Mouse (Mus musculus) small intestine, adult 10 weeks (tissue): ENCODE results near the gene Epo. TPM values are rescaled to one million over a fixed set of nuclear protein-coding genes. Genes with fewer than 3 reads are reported as not detected.

ENCODE experiments used
- polyA plus RNA-seq: library from polyadenylated mRNA; stranded (reverse); fragments of 350-450 nt; fragmentation: Illumina TruSeq; extraction: RNeasy Lipid Tissue Mini Kit (QIAGEN cat#74804); gene quantifications from one replicate; pipeline ENCODE4 v1.2.3, GENCODE M21; 2014; ENCODE audit warnings: low replicate concordance

Epo gene
- polyA plus RNA-seq, result not detected

DNA sequence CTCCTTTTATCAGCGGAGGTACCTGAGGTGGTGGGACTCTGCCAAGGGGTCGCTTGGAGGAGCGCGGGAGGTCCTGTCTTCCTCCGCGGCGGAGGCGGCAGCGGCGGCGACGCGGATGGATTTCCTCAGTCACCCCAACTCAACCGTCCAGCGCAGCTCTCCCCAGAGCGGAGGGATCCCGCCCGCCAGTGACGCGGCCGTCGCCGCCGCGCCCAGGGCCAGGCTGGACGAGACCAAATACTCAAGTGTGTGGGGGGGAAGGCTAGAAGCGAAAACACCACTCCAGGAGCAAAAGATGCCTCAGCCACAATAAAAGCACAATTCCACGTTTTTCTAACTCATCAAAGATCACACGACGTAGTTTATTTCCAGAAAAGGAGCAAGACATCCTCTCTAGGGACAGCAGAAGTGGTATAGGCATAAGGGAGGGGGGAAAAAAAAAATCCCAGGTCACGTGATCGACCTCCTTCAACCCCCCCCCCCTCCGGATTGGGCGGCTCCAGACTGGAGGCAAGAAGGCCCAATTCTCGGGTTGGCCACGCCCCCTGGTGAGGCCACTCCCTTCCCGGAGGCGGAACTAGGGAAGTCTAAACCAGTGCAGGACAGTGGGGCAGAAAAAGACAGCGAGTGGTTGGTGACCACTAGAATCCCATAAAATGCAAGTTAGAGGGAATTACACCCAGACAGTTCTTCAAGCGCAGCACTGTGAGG lies at the start of gene Epo, which contains the start of gene Gnb2:
Gene Epo (minus strand): TSS at position 126 of the 711 bp plus-strand sequence.
Gene Gnb2 (minus strand): TSS at position 394 of the 711 bp plus-strand sequence.

DNA sequence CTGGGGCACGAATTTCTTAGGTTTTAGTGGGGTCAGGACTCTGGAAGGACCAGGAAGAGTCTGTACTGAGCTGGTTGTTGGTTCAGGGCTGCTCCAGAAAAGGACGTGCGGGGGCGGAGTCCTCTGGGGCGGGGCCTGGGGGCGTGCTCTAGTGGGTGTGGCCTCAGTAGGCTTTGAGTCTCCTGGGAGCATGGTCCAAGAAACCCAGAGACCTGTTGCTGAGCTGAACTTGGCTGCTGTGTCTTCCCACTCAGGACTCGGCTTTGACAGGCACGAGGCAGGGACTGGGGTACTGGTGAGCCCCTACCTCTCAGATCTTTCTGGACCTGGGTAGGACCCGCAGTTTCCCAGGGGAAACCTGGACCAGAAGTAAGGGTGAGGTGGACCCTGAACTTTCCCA lies 36.6 kb upstream of the Epo start, which contains the start of gene Tfr2:
Gene Tfr2 (plus strand): TSS at position 176 of the 400 bp plus-strand sequence.

DNA sequence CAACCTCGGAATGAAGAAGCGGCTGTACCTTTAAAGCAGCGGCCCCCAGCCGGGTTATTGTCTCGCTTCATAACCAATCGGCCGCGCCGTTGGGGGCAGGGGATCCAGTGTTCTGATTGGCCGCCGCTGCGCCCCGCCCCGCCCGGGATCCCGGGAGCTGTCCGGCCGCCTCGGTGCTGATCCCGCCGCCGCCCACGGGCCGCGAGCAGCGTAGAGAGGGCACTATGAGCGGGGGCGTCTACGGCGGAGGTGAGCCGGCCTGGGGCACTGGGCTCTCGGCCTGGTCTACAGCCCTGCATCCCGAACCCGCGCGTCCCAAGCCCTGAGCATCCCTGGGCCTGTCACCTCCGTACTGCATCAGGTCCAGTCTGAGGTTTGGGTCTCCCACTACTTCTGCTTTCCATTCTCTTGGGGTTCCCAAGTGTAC lies 20.4 kb upstream of the Epo start, which contains the start of gene Actl6b:
Gene Actl6b (plus strand): TSS at position 107 of the 427 bp plus-strand sequence.

DNA sequence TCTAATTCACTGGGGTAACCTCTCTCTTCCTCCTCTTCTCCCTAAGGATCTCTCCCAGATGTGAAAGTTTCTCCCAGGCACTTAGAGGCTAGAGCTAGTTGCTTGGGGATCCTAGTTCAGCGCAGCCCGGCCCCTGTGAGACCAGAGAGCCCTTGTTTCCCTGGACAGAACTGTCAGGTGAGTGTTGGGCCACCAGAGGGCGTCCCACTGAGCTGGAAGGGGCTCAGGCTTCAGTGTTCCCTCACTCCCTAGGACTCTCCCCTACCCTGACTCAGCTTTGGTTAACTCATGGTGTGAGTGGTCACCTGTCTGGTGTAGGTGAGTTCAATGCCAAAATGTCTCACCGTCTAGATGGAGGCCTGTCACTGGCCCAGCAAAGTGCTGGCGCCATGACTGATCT lies 14.6 kb downstream of the Epo start, which contains the start of gene Gigyf1:
Gene Gigyf1 (plus strand): TSS at position 113 of the 400 bp plus-strand sequence.

DNA sequence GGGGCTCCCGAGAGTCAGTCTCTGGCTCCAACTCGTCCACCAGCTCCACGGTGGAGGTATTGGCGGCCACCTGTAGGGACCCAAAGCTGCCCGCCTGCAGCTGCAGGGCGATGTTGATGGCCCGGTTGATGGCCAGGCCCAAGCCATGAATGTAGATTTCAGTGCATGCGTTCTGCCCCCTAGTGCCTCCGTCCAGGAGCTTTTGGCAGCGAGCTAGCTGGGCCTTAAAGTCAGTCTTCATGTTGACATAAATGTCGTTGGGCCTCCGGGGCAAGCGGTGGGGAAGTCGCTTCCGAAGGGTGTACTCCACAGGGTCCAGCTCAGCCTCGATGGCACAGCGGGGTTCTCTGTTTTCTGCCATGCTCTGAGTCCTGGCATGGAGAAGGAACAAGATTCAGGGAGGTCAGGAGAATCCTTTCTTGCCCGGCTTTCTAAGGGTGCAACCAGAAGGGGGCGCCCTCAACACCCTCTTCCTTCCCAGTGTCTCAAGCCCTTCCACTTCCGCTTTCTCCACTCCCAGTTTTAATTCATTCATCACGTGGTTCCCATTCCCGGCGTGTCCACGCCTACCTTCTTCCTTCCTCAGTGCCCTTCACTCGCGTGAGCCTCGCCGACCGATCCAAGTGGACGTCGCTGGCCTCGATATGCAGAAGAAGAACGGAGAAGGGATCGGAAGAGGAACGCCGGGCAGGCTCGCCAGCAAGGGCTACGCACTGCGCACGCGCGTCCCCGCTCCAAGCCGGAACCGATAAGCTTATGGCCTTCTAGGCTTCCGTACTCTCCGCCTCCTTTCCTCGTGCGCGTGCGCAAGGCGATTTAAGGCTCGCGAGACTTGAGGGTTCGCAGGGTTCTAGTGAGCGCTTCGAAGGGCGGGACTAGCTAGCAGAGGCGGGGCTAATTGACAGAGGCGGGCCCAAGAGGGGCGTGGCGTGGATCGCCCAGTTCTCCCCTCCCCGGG lies 31.1 kb downstream of the Epo start, which contains the start of gene Pop7:
Gene Pop7 (minus strand): TSS at position 810 of the 958 bp plus-strand sequence.

DNA sequence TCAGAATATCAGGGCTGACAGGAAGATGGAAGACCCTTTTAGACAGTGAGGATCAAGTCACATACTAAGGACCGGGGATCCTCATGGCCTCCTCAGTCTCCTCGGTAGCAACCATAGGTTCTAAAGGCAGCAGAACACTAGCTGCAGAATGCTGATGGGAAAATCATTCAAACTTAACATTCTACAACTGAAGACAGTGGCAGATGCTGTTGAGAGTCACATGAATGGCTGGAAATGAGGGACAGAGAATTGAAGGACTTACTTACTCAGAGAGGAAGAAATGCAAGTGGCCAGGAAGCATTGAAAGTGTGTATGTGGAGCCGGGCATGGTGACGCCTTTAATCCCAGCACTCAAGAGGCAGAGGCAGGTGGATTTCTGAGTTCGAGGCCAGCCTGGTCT lies 56.1 kb downstream of the Epo start, which contains the start of gene Zan:
Gene Zan (minus strand): TSS at position 101 of the 400 bp plus-strand sequence.

Other genes starting within 250 kb of the Epo start
- not detected for gene Ache, start 245.7 kb downstream of the Epo start, polyA plus RNA-seq
- 1.9 TPM for gene Ufsp1, start 238.6 kb downstream of the Epo start, polyA plus RNA-seq
- 15.2 TPM for gene Srrt, start 225.6 kb downstream of the Epo start, polyA plus RNA-seq
- not detected for gene Trip6, start 218.8 kb downstream of the Epo start, polyA plus RNA-seq
- gene Slc12a9, start 199.6 kb downstream of the Epo start, polyA plus RNA-seq, result 0.33 TPM
- gene Ephb4, start 183.1 kb downstream of the Epo start, polyA plus RNA-seq, result 4.2 TPM
- 0.19 TPM for gene Zan, start 56.2 kb downstream of the Epo start, polyA plus RNA-seq
- gene Pop7, start 30.7 kb downstream of the Epo start, polyA plus RNA-seq, result not detected
- gene Gigyf1, start 14.7 kb downstream of the Epo start, polyA plus RNA-seq, result 0.97 TPM
- gene Gnb2, start 268 bp upstream of the Epo start, polyA plus RNA-seq, result 1.5 TPM
- gene Actl6b, start 20.3 kb upstream of the Epo start, polyA plus RNA-seq, result not detected
- gene Tfr2, start 36.6 kb upstream of the Epo start, polyA plus RNA-seq, result not detected
- not detected for gene Mospd3, start 67.8 kb upstream of the Epo start, polyA plus RNA-seq
- gene Pcolce, start 80.5 kb upstream of the Epo start, polyA plus RNA-seq, result 1.5 TPM
- not detected for gene Fbxo24, start 95.8 kb upstream of the Epo start, polyA plus RNA-seq
- 0.30 TPM for gene Lrch4, start 95.9 kb upstream of the Epo start, polyA plus RNA-seq
- gene Gm20605, start 95.9 kb upstream of the Epo start, polyA plus RNA-seq, result not detected
- not detected for gene Sap25, start 108.1 kb upstream of the Epo start, polyA plus RNA-seq
- not detected for gene Irs3, start 112.5 kb upstream of the Epo start, polyA plus RNA-seq
- 2.0 TPM for gene Agfg2, start 151.5 kb upstream of the Epo start, polyA plus RNA-seq
- gene Nyap1, start 208.4 kb upstream of the Epo start, polyA plus RNA-seq, result 0.22 TPM
- 1.5 TPM for gene Tsc22d4, start 212.5 kb upstream of the Epo start, polyA plus RNA-seq
- not detected for gene Ppp1r35, start 245.6 kb upstream of the Epo start, polyA plus RNA-seq